Mouse (Mus musculus) right cerebral cortex, adult 18-20 months (tissue): ENCODE measurements at regions not wholly inside any gene's neighbourhood (a gene's known extent, or its start where the extent isn't known, plus 50 kb on each side); places are given as distances from the start of the nearest gene placed in this dataset.

Experiments used
- DNase-seq: peaks from one replicate; pipeline ENCODE4 v3.0.0; 2022; ENCODE audit warnings: mixed read lengths

- DNase-seq = peak; percentile 26
These were observed 544.1 kb downstream of the D3Ertd751e start for GRCm38 (mm10) chr3:42286471-42286870.

GRCm38 (mm10) chr3:42312424-42312823, 570.0 kb downstream of the D3Ertd751e start:
- DNase-seq = no peak

GRCm38 (mm10) chr3:42327708-42328107, 585.3 kb downstream of the D3Ertd751e start:
- no peak for DNase-seq

- peak; percentile 21 for DNase-seq
These were observed 600.4 kb downstream of the D3Ertd751e start for GRCm38 (mm10) chr3:42342806-42343205.

GRCm38 (mm10) chr3:42376785-42377184, 634.4 kb downstream of the D3Ertd751e start:
- peak; percentile 46 for DNase-seq

GRCm38 (mm10) chr3:42382151-42382550, 639.7 kb downstream of the D3Ertd751e start:
- DNase-seq = peak; percentile 53

GRCm38 (mm10) chr3:42402716-42403115, 660.3 kb downstream of the D3Ertd751e start:
- peak; percentile 5 for DNase-seq

GRCm38 (mm10) chr3:42408958-42409633, 666.7 kb downstream of the D3Ertd751e start:
- peak; percentile 49 for DNase-seq

- no peak for DNase-seq
These were observed 685.0 kb downstream of the D3Ertd751e start for GRCm38 (mm10) chr3:42427363-42427762.

- DNase-seq = no peak
These were observed 707.2 kb downstream of the D3Ertd751e start for GRCm38 (mm10) chr3:42449575-42449974.

- DNase-seq = no peak
These were observed 721.9 kb downstream of the D3Ertd751e start for GRCm38 (mm10) chr3:42464353-42464752.

- no peak for DNase-seq
These were observed 724.7 kb downstream of the D3Ertd751e start for GRCm38 (mm10) chr3:42467125-42467524.

GRCm38 (mm10) chr3:42514922-42515593, 772.6 kb downstream of the D3Ertd751e start:
- DNase-seq = no peak

- DNase-seq = no peak
These were observed 773.9 kb downstream of the D3Ertd751e start for GRCm38 (mm10) chr3:42516286-42516685.

- DNase-seq = peak; percentile 25
These were observed 789.0 kb downstream of the D3Ertd751e start for GRCm38 (mm10) chr3:42531397-42531796.

- DNase-seq = no peak
These were observed 824.3 kb downstream of the D3Ertd751e start for GRCm38 (mm10) chr3:42566731-42567130.

GRCm38 (mm10) chr3:42570364-42571024, 828.1 kb downstream of the D3Ertd751e start:
- no peak for DNase-seq

GRCm38 (mm10) chr3:42571877-42572459, 829.6 kb downstream of the D3Ertd751e start:
- no peak for DNase-seq

GRCm38 (mm10) chr3:42573155-42573554, 830.7 kb downstream of the D3Ertd751e start:
- no peak for DNase-seq

- DNase-seq = no peak
These were observed 839.9 kb downstream of the D3Ertd751e start for GRCm38 (mm10) chr3:42582311-42582710.

- no peak for DNase-seq
These were observed 845.0 kb downstream of the D3Ertd751e start for GRCm38 (mm10) chr3:42587296-42587932.

GRCm38 (mm10) chr3:42589516-42589915, 847.1 kb downstream of the D3Ertd751e start:
- no peak for DNase-seq

GRCm38 (mm10) chr3:42590126-42590525, 847.7 kb downstream of the D3Ertd751e start:
- no peak for DNase-seq
